In the genomic region with DNA sequence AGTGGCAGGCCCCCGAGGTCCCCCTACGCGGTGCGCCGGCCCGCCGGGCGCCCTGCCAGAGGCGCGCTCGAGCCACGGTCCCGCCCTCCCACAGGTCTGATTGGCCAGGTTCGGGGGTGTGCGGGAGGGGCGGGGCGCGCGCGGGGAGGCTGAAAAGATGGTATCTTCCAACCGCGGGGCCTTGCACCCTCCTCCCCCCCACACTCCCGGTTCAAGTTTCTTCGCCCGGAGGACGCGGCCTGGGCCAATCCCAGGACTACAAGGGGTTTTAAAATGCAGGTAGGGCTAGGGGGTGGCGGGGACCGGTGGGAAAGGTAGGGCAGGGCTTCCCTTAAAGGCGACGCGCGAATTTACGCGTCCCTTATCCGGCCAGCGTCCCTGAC, we compare ENCODE assay signal across 8 mouse cellular contexts. TPM values are rescaled to one million over a fixed set of nuclear protein-coding genes. Genes with fewer than 3 reads are reported as not detected.
DNase-seq lines count a peak whose midpoint lies in the region; ATAC-seq and TF ChIP-seq lines count a peak whose summit lies in the region.

No protein-coding gene starts in this region.

- TF ChIP-seq POLR2A in heart, adult 2 months (IDR thresholded peaks at IDR 0.05; ENCODE audit: insufficient read depth, low read depth, low read length): peak; percentile 13; the same call in 1 of the 2 replicates
- TF ChIP-seq POLR2A in kidney, adult 2 months (IDR thresholded peaks at IDR 0.05; ENCODE audit: low read depth, low read length): peak; percentile 10
- no peak; the same call in 1 of the 2 replicates for TF ChIP-seq POLR2A in small intestine, adult 2 months (IDR thresholded peaks at IDR 0.05; ENCODE audit: low read depth, low read length)

- peak; percentile 92 for ATAC-seq in embryonic facial prominence, embryonic 12.5 days (ENCODE audit: insufficient number of reproducible peaks, insufficient read depth, low FRiP score, low TSS enrichment)
- ATAC-seq in limb, embryonic 11.5 days (ENCODE audit: insufficient number of reproducible peaks, low FRiP score, low TSS enrichment, low read depth): peak; percentile 95
- peak; percentile 92 for ATAC-seq in midbrain, embryonic 13.5 days

- peak overlapping the region; percentile 98 for H3K4me2 ChIP-seq in embryonic facial prominence, embryonic 12.5 days (replicated peaks)
- peak overlapping the region; percentile 98 for H3K4me2 ChIP-seq in limb, embryonic 11.5 days (ENCODE audit: low read depth, severe bottlenecking)
- H3K4me2 ChIP-seq in midbrain, embryonic 13.5 days (replicated peaks): peak overlapping the region; percentile 81

- H3K4me1 ChIP-seq in embryonic facial prominence, embryonic 12.5 days: peaks cover 60% of the 10 kb centered on the region
- H3K4me1 ChIP-seq in heart, adult 2 months (ENCODE audit: control insufficient read depth, insufficient read depth, low read length): peaks cover 14% of the 10 kb centered on the region
- peaks cover 19% of the 10 kb centered on the region for H3K4me1 ChIP-seq in kidney, adult 2 months (ENCODE audit: control insufficient read depth, insufficient read depth, low read length)
- peaks cover 45% of the 10 kb centered on the region for H3K4me1 ChIP-seq in limb, embryonic 11.5 days (ENCODE audit: control insufficient read depth, insufficient read depth, low read length)
- peaks cover 65% of the 10 kb centered on the region for H3K4me1 ChIP-seq in midbrain, embryonic 13.5 days (replicated peaks)
- H3K4me1 ChIP-seq in small intestine, adult 2 months (ENCODE audit: control insufficient read depth, insufficient read depth, insufficient read length, low read length): peaks cover 7% of the 10 kb centered on the region

- H3K27ac ChIP-seq in embryonic facial prominence, embryonic 12.5 days: peak overlapping the region; percentile 86
- peak overlapping the region; percentile 88 for H3K27ac ChIP-seq in heart, adult 2 months
- H3K27ac ChIP-seq in kidney, adult 2 months (ENCODE audit: insufficient read depth, low read depth, low read length): no peak overlapping the region
- H3K27ac ChIP-seq in limb, embryonic 11.5 days (replicated peaks; ENCODE audit: low read depth, low read length): peak overlapping the region; percentile 76
- peak overlapping the region; percentile 99 for H3K27ac ChIP-seq in midbrain, embryonic 13.5 days
- no peak overlapping the region for H3K27ac ChIP-seq in small intestine, adult 2 months (ENCODE audit: insufficient read depth, low read depth, low read length)

- H3K9me3 ChIP-seq in embryonic facial prominence, embryonic 12.5 days: no peaks in the 10 kb centered on the region
- no peaks in the 10 kb centered on the region for H3K9me3 ChIP-seq in limb, embryonic 11.5 days (ENCODE audit: control insufficient read depth, low read length)
- H3K9me3 ChIP-seq in midbrain, embryonic 13.5 days: no peaks in the 10 kb centered on the region

- no peaks in the 10 kb centered on the region for H3K79me2 ChIP-seq in heart, adult 2 months (replicated peaks; ENCODE audit: control insufficient read depth, insufficient read depth, low read length)

- H3K27me3 ChIP-seq in embryonic facial prominence, embryonic 12.5 days: no peaks in the 10 kb centered on the region
- H3K27me3 ChIP-seq in heart, adult 2 months (ENCODE audit: control insufficient read depth, insufficient read depth, low read length): no peaks in the 10 kb centered on the region
- no peaks in the 10 kb centered on the region for H3K27me3 ChIP-seq in kidney, adult 2 months (replicated peaks; ENCODE audit: control insufficient read depth, insufficient read depth, low read length)
- peaks cover 12% of the 10 kb centered on the region for H3K27me3 ChIP-seq in limb, embryonic 11.5 days (ENCODE audit: control insufficient read depth, insufficient read depth, low read length)
- no peaks in the 10 kb centered on the region for H3K27me3 ChIP-seq in midbrain, embryonic 13.5 days
- H3K27me3 ChIP-seq in small intestine, adult 2 months (ENCODE audit: control insufficient read depth, insufficient read depth, low read length): no peaks in the 10 kb centered on the region

- H3K4me3 ChIP-seq in embryonic facial prominence, embryonic 12.5 days: peak overlapping the region; percentile 69
- H3K4me3 ChIP-seq in heart, adult 2 months: peak overlapping the region; percentile 65
- H3K4me3 ChIP-seq in kidney, adult 2 months (ENCODE audit: insufficient read depth, low read depth, low read length): peak overlapping the region; percentile 70
- H3K4me3 ChIP-seq in limb, embryonic 11.5 days (ENCODE audit: low read depth, low read length): peak overlapping the region; percentile 59
- H3K4me3 ChIP-seq in midbrain, embryonic 13.5 days (replicated peaks): peak overlapping the region; percentile 89
- H3K4me3 ChIP-seq in small intestine, adult 2 months (ENCODE audit: low read depth, low read length): peak overlapping the region; percentile 64

- WGBS in embryonic facial prominence, embryonic 12.5 days: under 1% methylated on average over 37 of the region's 37 CpGs
- 1% methylated on average over 37 of the region's 37 CpGs for WGBS in heart, adult 2 months
- under 1% methylated on average over 36 of the region's 37 CpGs for WGBS in kidney, adult 2 months
- under 1% methylated on average over 28 of the region's 37 CpGs for WGBS in limb, embryonic 11.5 days
- WGBS in midbrain, embryonic 13.5 days: 1% methylated on average over 24 of the region's 37 CpGs
- whole genome bisulfite sequencing in small intestine, adult 2 months: 1% methylated on average over 37 of the region's 37 CpGs

- intact Hi-C loops in heart, adult 2 months (cut with DNase I): no loop called here

- peak overlapping the region; percentile 71 for H3K9ac ChIP-seq in embryonic facial prominence, embryonic 12.5 days
- H3K9ac ChIP-seq in heart, adult 2 months (ENCODE audit: low read depth, low read length): peak overlapping the region; percentile 64
- peak overlapping the region; percentile 59 for H3K9ac ChIP-seq in limb, embryonic 11.5 days (ENCODE audit: low read length)
- peak overlapping the region; percentile 94 for H3K9ac ChIP-seq in midbrain, embryonic 13.5 days (replicated peaks)

- TF ChIP-seq EP300 in heart, adult 2 months (IDR thresholded peaks at IDR 0.05; ENCODE audit: insufficient read depth, low read depth, low read length): no peak

- no peak for TF ChIP-seq CTCF in heart, adult 2 months (IDR thresholded peaks at IDR 0.05)
- no peak for TF ChIP-seq CTCF in kidney, adult 2 months (conservative IDR thresholded peaks at IDR 0.05; ENCODE audit: insufficient read depth, insufficient read length, low read depth, low read length)
- TF ChIP-seq CTCF in small intestine, adult 2 months (IDR thresholded peaks at IDR 0.05; ENCODE audit: extremely low read depth, insufficient read length, insufficient replicate concordance, low read depth, low read length): no peak

- 0 out of 2 replicates have a peak, but pooled peaks cover 4% of the 10 kb centered on the region for H3K36me3 ChIP-seq in embryonic facial prominence, embryonic 12.5 days
- H3K36me3 ChIP-seq in heart, adult 2 months (ENCODE audit: control insufficient read depth, insufficient read depth, low read length): no peaks in the 10 kb centered on the region; the same call in 1 of the 2 replicates
- no peaks in the 10 kb centered on the region for H3K36me3 ChIP-seq in kidney, adult 2 months (ENCODE audit: control insufficient read depth, insufficient read depth, low read length)
- no peaks in the 10 kb centered on the region for H3K36me3 ChIP-seq in limb, embryonic 11.5 days (ENCODE audit: control insufficient read depth, insufficient read depth, low read length)
- no peaks in the 10 kb centered on the region for H3K36me3 ChIP-seq in midbrain, embryonic 13.5 days
- H3K36me3 ChIP-seq in small intestine, adult 2 months (ENCODE audit: control insufficient read depth, insufficient read depth, low read length): no peaks in the 10 kb centered on the region

- peak; percentile 96 for DNase-seq in 3134 (ENCODE audit: extremely low read depth, insufficient read length, low spot score)
- DNase-seq in adrenal gland, postnatal 36 days: peak; percentile 98
- DNase-seq in heart, adult 2 months: peak; percentile 99
- peak; percentile 99 for DNase-seq in kidney, adult 2 months
- peak; percentile 99 for DNase-seq in limb, embryonic 11.5 days (ENCODE audit: low spot score)

RNA-seq across cellular contexts. Expression of gene Ccdc85c, which starts 0.3 kb away (rescaled TPM):
- total RNA-seq in adrenal gland, postnatal 36 days (2021): 10 to 100 TPM; 21.6 to 28.8 TPM
- polyA plus RNA-seq in embryonic facial prominence, embryonic 12.5 days (2016; fragmentation: Nextera tagmentation; extraction: Ambion mirVana): 7.7 and 7.9 TPM in 2 replicates
- 10 to 100 TPM; 39.2 to 43.9 TPM for total RNA-seq in heart, adult 2 months (2021)
- polyA plus RNA-seq in heart, adult 2 months (2012; rRNA removed): 27.1 and 29.3 TPM in 2 replicates
- 15.7 and 19.4 TPM in 2 replicates for polyA plus RNA-seq in kidney, adult 2 months (2012; rRNA removed)
- polyA plus RNA-seq in limb, embryonic 11.5 days (2014; fragmentation: Nextera tagmentation; extraction: Ambion mirVana): 7.2 and 7.3 TPM in 2 replicates
- polyA plus RNA-seq in midbrain, embryonic 13.5 days (2015; fragmentation: Nextera tagmentation; extraction: Ambion mirVana): 19.5 and 21.5 TPM in 2 replicates
- 58.8 and 100 TPM in 2 replicates for polyA plus RNA-seq in small intestine, adult 2 months (2012; rRNA removed)

RNA-seq across cellular contexts. Expression of gene Hhipl1, which starts 30.6 kb away (rescaled TPM):
- under 1 TPM; 0.76 to 0.86 TPM for total RNA-seq in adrenal gland, postnatal 36 days (2021)
- polyA plus RNA-seq in embryonic facial prominence, embryonic 12.5 days (2016; fragmentation: Nextera tagmentation; extraction: Ambion mirVana): 1.0 and 1.1 TPM in 2 replicates
- total RNA-seq in heart, adult 2 months (2021): 1 to 10 TPM; 1.2 to 1.5 TPM
- polyA plus RNA-seq in heart, adult 2 months (2012; rRNA removed): 1.6 and 1.8 TPM in 2 replicates
- 0.31 and 0.42 TPM in 2 replicates for polyA plus RNA-seq in kidney, adult 2 months (2012; rRNA removed)
- 0.09 and 0.32 TPM in 2 replicates for polyA plus RNA-seq in limb, embryonic 11.5 days (2014; fragmentation: Nextera tagmentation; extraction: Ambion mirVana)
- 2.0 and 2.9 TPM in 2 replicates for polyA plus RNA-seq in midbrain, embryonic 13.5 days (2015; fragmentation: Nextera tagmentation; extraction: Ambion mirVana)
- 0.76 and 1.1 TPM in 2 replicates for polyA plus RNA-seq in small intestine, adult 2 months (2012; rRNA removed)

RNA-seq across cellular contexts. Expression of gene Cyp46a1, which starts 58.7 kb away (rescaled TPM):
- 1 to 10 TPM in 1 of 2 experiments, under 1 TPM in 1; 0.99 to 2.0 TPM for total RNA-seq in adrenal gland, postnatal 36 days (2021)
- 5.9 and 7.4 TPM in 2 replicates for polyA plus RNA-seq in embryonic facial prominence, embryonic 12.5 days (2016; fragmentation: Nextera tagmentation; extraction: Ambion mirVana)
- total RNA-seq in heart, adult 2 months (2021): under 1 TPM; 0.41 to 0.47 TPM
- polyA plus RNA-seq in heart, adult 2 months (2012; rRNA removed): 1.3 and 1.8 TPM in 2 replicates
- polyA plus RNA-seq in kidney, adult 2 months (2012; rRNA removed): 4.1 and 5.1 TPM in 2 replicates
- 1.4 and 1.8 TPM in 2 replicates for polyA plus RNA-seq in limb, embryonic 11.5 days (2014; fragmentation: Nextera tagmentation; extraction: Ambion mirVana)
- 16.7 and 17.7 TPM in 2 replicates for polyA plus RNA-seq in midbrain, embryonic 13.5 days (2015; fragmentation: Nextera tagmentation; extraction: Ambion mirVana)
- 0.51 and 1.2 TPM in 2 replicates for polyA plus RNA-seq in small intestine, adult 2 months (2012; rRNA removed)

Comparison
In these comparisons a context has a peak if more than half of its experiments do, and no peak if none do; other contexts are left out.
1. H3K27ac ChIP-seq: peak in embryonic facial prominence, embryonic 12.5 days (single experiment), heart, adult 2 months (single experiment), limb, embryonic 11.5 days (single experiment) and midbrain, embryonic 13.5 days (single experiment); none in kidney, adult 2 months (single experiment) and small intestine, adult 2 months (single experiment).
2. Peak in every context shown above with its lines, with median percentiles within 50 percentile points of each other: DNase-seq, ATAC-seq, H3K4me2 ChIP-seq, H3K4me3 ChIP-seq and H3K9ac ChIP-seq.